Mouse (Mus musculus) central nervous system, embryonic 11.5 days (tissue): Measurements from ENCODE around the gene Gm13271. TPM values are rescaled to one million over a fixed set of nuclear protein-coding genes. Genes with fewer than 3 reads are reported as not detected.

Source experiments
- polyA plus RNA-seq: library from polyadenylated mRNA; depleted of rRNA; stranded (reverse); fragments of >200 nt; gene quantifications from 2 replicates; pipeline ENCODE4 v1.2.3, GENCODE M21; 2012; rRNA removed

Gene Gm13271
- not detected in 2 replicates for polyA plus RNA-seq

GRCm38 (mm10) chr4:88754818-88755340 is at the start of gene Gm13271:
Gene Gm13271 (plus strand): TSS chr4:88754868.

DNA sequence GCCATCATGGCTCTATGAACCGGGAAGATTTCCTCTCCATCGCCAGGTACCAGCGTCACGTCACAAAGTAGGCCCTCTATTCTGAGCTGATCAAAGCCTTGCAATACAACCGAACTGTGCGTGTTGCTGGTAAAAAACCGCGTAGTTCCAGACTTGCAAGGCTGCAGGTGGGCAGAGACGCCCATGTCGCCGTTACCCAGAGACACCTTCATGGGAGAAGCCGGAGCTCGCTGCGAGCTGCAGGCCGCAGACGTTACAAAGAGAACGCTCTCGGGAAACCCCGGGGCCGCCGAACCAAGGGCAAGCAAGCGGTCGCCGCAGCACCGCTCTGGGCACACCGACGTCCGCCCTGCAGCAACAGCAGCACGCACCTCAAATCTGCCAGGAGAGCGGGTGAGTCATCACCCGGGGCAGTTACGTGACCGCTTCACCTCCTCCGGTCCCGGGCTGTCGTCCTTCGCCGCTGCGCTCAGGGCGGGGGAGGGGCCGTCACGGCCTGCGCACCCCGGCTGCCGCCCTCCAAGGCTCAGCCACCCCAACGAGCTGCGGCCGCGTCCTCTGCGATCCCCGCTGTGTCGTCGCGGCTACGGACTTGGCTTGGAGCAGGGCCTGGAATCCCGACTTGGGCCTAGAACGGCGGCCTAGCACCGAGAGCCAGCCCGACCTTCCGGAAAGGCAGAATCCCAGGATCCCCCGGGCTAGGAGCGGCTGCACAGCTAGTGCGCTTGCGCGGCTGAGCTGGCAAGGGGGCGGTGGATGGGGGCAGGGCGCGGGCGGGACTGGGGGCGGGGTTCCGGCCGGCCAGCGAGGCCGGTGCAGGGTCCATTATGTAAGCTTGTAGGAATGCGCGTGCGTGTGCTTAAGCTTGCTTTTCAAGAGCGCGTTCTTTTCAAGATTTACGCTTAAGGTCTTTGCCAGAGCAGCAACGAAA is 32.6 kb upstream of the Gm13271 start, which contains the start of the genes Gm26566 and Klhl9:
Gene Gm26566, plus strand, starts transcription at position 15 of the 931 bp plus-strand sequence.
Gene Klhl9, minus strand, starts transcription at position 675 of the 931 bp plus-strand sequence.

GRCm38 (mm10) chr4:88759610-88760268 is 5.1 kb downstream of the Gm13271 start, which contains the start of gene Gm13283:
Gene Gm13283 (plus strand): TSS chr4:88760119.

GRCm38 (mm10) chr4:88773534-88773933 is 18.9 kb downstream of the Gm13271 start, which contains the start of gene Gm13290:
Gene Gm13290 (plus strand): TSS chr4:88773834.

DNA sequence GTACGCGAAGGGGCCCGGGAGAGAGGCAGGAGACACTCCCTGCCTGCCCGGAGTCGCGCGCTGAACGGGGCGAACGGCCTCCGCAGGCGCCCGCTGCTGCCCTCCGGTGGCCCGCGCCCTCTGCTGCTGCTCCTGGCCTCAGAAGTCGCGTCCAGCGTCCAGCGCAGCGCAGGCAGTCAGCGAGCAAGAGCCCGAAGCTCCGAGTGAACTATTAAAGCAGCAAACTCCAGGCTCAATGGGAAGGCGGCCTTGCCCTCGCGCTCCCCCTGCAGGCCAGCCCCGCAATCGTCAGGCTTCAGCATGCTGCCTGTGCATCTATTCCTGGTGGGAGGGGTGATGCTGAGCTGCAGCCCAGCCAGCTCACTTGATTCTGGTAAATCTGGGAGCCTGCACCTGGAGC is 22.0 kb downstream of the Gm13271 start, which contains the start of gene Gm13289:
Gene Gm13289, plus strand, starts transcription at position 301 of the 400 bp plus-strand sequence.

GRCm38 (mm10) chr4:88779550-88779949 is 24.9 kb downstream of the Gm13271 start, which contains the start of gene Gm13272:
Gene Gm13272 (plus strand): TSS chr4:88779850.

GRCm38 (mm10) chr4:88781831-88782230 is 27.2 kb downstream of the Gm13271 start, which contains the start of gene Ifnz:
Gene Ifnz (plus strand): TSS chr4:88782131.

DNA sequence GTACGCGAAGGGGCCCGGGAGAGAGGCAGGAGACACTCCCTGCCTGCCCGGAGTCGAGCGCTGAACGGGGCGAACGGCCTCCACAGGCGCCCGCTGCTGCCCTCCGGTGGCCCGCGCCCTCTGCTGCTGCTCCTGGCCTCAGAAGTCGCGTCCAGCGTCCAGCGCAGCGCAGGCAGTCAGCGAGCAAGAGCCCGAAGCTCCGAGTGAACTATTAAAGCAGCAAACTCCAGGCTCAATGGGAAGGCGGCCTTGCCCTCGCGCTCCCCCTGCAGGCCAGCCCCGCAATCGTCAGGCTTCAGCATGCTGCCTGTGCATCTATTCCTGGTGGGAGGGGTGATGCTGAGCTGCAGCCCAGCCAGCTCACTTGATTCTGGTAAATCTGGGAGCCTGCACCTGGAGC is 30.7 kb downstream of the Gm13271 start, which contains the start of gene Gm13276:
Gene Gm13276, plus strand, starts transcription at position 301 of the 400 bp plus-strand sequence.

DNA sequence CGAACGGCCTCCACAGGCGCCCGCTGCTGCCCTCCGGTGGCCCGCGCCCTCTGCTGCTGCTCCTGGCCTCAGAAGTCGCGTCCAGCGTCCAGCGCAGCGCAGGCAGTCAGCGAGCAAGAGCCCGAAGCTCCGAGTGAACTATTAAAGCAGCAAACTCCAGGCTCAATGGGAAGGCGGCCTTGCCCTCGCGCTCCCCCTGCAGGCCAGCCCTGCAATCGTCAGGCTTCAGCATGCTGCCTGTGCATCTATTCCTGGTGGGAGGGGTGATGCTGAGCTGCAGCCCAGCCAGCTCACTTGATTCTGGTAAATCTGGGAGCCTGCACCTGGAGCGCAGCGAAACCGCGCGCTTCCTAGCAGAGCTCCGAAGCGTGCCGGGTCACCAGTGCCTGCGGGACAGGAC is 33.7 kb downstream of the Gm13271 start, which contains the start of gene Gm13277:
Gene Gm13277, plus strand, starts transcription at position 231 of the 400 bp plus-strand sequence.

GRCm38 (mm10) chr4:88791250-88791649 is 36.6 kb downstream of the Gm13271 start, which contains the start of gene Gm13278:
Gene Gm13278 (plus strand): TSS chr4:88791550.

GRCm38 (mm10) chr4:88793936-88794675 is 39.4 kb downstream of the Gm13271 start, which contains the start of gene Gm13275:
Gene Gm13275 (plus strand): TSS chr4:88794487.

GRCm38 (mm10) chr4:88797097-88797496 is 42.4 kb downstream of the Gm13271 start, which contains the start of gene Gm13279:
Gene Gm13279 (plus strand): TSS chr4:88797397.

DNA sequence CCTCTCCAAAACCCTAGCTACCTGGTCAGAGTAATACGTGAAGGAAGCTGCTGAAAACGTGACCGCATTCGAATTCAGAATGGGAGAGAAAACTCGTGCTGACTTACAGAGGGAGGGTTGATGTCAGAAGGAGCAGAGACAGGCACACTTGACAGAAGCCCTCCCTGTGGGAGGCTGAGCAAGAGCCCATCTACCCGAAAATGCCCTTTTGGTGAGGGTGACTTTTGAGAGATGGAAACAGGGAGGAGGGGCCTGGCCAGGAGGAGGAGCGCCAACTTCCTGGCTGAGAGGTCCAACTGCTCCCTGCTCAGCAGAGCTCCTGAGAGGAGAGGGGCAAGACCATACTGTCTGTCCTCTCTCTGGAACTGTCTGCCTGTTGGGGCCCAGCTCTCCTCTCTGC is 44.7 kb downstream of the Gm13271 start, which contains the start of gene Gm13285:
Gene Gm13285, plus strand, starts transcription at position 301 of the 400 bp plus-strand sequence.

GRCm38 (mm10) chr4:88802954-88803353 is 48.3 kb downstream of the Gm13271 start, which contains the start of gene Gm13287:
Gene Gm13287 (plus strand): TSS chr4:88803254.

Other genes starting within 250 kb of the Gm13271 start
- gene Ifnb1, start 232.1 kb upstream of the Gm13271 start, polyA plus RNA-seq = not detected in 2 replicates
- gene Ifna15, start 196.6 kb upstream of the Gm13271 start, polyA plus RNA-seq = not detected in 2 replicates
- not detected in 2 replicates for gene Ifna14, start 183.1 kb upstream of the Gm13271 start, polyA plus RNA-seq
- not detected in 2 replicates for gene Ifna9, start 162.5 kb upstream of the Gm13271 start, polyA plus RNA-seq
- gene Ifna12, start 151.5 kb upstream of the Gm13271 start, polyA plus RNA-seq = not detected in 2 replicates
- not detected in 2 replicates for gene C87499, start 120.5 kb upstream of the Gm13271 start, polyA plus RNA-seq
- not detected in 2 replicates for gene Ifna13, start 110.4 kb upstream of the Gm13271 start, polyA plus RNA-seq
- not detected in 2 replicates for gene Ifna16, start 77.9 kb upstream of the Gm13271 start, polyA plus RNA-seq
- gene Ifna2, start 71.0 kb upstream of the Gm13271 start, polyA plus RNA-seq = not detected in 2 replicates
- gene Ifnab, start 63.5 kb upstream of the Gm13271 start, polyA plus RNA-seq = 0.06 TPM in 2 replicates
- gene Gm26566, start 33.1 kb upstream of the Gm13271 start, polyA plus RNA-seq = 0.11 and 0.25 TPM in 2 replicates
- 46.1 and 65.0 TPM in 2 replicates for gene Klhl9, start 32.4 kb upstream of the Gm13271 start, polyA plus RNA-seq
- gene Gm13283, start 5.3 kb downstream of the Gm13271 start, polyA plus RNA-seq = 0.05 and 0.10 TPM in 2 replicates
- gene Gm13290, start 19.0 kb downstream of the Gm13271 start, polyA plus RNA-seq = not detected in 2 replicates
- gene Gm13289, start 22.1 kb downstream of the Gm13271 start, polyA plus RNA-seq = not detected in 2 replicates
- not detected in 2 replicates for gene Gm13272, start 25.0 kb downstream of the Gm13271 start, polyA plus RNA-seq
- gene Ifnz, start 27.3 kb downstream of the Gm13271 start, polyA plus RNA-seq = 0.05 and 0.10 TPM in 2 replicates
- gene Gm13276, start 30.8 kb downstream of the Gm13271 start, polyA plus RNA-seq = not detected in 2 replicates
- gene Gm13277, start 33.8 kb downstream of the Gm13271 start, polyA plus RNA-seq = not detected in 2 replicates
- not detected in 2 replicates for gene Gm13278, start 36.7 kb downstream of the Gm13271 start, polyA plus RNA-seq
- gene Gm13275, start 39.6 kb downstream of the Gm13271 start, polyA plus RNA-seq = 0.12 TPM in 1 of 2 replicates, not detected in the other
- not detected in 2 replicates for gene Gm13279, start 42.5 kb downstream of the Gm13271 start, polyA plus RNA-seq
- gene Gm13285, start 44.8 kb downstream of the Gm13271 start, polyA plus RNA-seq = not detected in 2 replicates
- 0.12 TPM in 1 of 2 replicates, not detected in the other for gene Gm13287, start 48.4 kb downstream of the Gm13271 start, polyA plus RNA-seq
- 0.01 and 0.02 TPM in 2 replicates for gene Gm13288, start 50.7 kb downstream of the Gm13271 start, polyA plus RNA-seq
- gene Ifna7, start 61.4 kb downstream of the Gm13271 start, polyA plus RNA-seq = not detected in 2 replicates
- not detected in 2 replicates for gene Ifna11, start 65.1 kb downstream of the Gm13271 start, polyA plus RNA-seq
- not detected in 2 replicates for gene Ifna6, start 72.5 kb downstream of the Gm13271 start, polyA plus RNA-seq
- not detected in 2 replicates for gene Ifna5, start 80.7 kb downstream of the Gm13271 start, polyA plus RNA-seq
- gene Ifna4, start 87.0 kb downstream of the Gm13271 start, polyA plus RNA-seq = not detected in 2 replicates
- not detected in 2 replicates for gene Ifna1, start 95.2 kb downstream of the Gm13271 start, polyA plus RNA-seq
- not detected in 2 replicates for gene Ifne, start 125.3 kb downstream of the Gm13271 start, polyA plus RNA-seq